Mouse (Mus musculus) retina, postnatal 7 days (tissue): ENCODE data around the gene Lrig2.

ENCODE experiments used
- DNase-seq: peaks from one replicate; pipeline ENCODE4 v3.0.0-alpha.2; 2012; ENCODE audit warnings: low read depth, low spot score

Gene Lrig2

DNA sequence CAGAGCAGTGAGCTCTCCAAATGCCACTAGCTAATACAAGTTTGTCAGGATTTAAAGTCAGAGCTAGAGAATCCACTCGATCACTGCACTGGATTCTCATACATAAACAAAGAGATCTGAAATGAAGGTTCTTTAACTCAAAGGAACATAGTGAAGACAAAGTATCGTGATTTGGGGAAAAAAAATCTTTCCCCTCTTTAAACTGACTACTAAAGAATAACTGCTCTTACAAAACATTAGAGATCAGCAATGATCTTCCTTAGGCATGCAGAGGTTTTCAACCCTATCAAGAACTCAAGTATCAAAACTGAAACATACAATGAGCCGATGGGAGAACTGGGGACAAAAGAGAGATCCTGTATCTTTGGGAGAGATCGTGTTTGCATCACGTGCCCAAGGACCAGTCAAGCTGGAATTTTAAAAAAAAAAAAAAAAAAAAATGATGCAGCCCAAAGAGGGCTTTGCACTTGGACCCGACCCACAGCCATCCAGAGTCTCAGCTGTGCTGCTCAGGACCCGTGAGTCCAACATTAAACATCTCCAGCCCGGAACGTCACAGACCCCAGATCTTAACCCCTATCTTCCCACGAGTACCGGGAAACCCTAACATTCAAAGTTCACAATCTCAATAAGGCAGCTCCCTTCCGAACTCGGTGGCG lies 818 bp downstream of the Lrig2 start:
- peak; percentile 11 for DNase-seq

DNA sequence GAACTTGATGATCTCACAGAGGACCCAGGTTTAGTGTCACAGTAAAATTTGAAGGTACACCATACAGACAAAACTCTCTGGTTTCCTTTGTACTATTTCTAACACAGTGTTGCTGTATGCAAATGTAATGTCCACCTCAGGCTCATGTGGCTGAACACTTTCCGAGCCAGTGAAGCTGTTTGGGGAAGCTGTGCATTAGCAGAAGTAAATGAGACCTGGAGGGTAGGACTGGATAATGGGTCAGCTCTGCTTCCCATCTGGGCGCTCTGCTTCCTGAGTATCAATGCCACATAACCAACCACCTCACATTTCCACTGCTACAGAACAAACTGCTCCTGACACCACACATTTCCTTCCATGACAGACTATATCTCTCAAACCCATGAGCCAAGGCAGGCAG lies 10.1 kb downstream of the Lrig2 start:
- DNase-seq = no peak

DNA sequence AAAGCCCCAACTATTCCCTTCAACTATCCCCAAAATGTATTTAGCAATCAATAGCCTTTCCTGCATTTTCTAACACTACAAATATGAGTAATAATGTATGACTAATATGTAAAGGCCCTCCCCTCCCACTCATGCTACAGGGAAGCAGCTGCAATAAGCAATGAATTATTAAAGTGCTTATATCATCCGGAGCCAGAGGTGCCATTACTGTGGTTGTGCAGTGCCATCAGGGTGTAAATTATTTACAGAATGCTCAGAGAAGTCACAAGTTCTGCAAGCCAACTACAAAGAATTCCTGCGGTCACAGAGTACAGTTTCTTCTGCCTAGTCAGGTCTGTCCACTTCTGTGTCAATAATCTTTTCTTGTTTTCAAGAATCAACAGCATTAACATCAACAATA lies 10.8 kb downstream of the Lrig2 start:
- DNase-seq = no peak

DNA sequence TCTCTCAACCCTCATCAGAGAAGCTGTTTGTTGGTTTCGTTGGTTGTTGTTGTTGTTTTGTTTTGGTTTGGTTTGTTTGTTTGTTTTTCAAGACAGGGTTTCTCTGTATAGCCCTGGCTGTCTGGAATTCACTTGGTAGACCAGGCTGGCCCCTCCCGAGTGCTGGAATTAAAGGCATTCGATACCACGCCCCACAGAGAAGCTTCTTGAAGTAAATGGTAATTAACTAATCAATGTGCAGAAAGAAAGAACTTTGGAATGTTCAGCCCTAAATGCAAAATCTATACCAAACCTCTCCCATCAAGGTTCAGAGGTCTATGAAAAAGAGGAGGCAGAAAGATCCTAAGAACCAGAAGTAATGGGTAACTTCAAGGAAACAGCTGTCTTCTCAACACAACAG lies 15.5 kb downstream of the Lrig2 start:
- no peak for DNase-seq

DNA sequence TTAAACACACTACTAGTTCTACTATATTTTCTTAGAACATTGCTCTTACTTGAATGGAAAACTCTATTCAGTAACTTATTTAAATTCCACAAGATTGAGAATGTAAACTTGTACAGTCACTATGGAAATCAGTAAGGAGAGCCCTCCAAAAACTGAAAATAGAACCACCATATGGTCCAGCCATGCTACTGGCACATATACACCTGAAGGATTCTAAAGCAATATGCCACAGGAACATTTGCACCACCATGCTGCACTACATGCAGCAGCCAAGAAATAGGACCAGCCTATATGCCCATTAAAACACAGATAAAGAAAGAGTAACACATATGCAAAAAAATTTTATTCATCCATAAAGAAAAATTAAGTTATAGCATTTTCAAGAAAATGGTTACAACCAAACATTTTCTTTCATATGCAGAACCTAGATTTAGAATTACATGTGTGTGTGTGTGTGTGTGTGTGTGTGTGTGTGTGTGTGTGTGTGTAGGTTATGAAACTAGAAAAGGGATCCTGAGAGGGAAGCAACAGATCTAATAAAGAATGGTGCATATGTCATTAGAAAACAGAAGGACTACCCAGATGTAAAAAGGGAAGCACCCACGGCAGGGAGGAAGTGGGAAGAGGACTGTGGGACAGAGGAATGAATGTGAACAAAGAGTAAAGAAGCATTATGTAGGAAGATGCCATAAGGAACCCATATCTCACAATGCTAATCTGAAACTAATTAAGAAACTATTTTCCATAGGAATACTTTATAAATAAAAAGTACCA lies 30.6 kb downstream of the Lrig2 start:
- no peak for DNase-seq

DNA sequence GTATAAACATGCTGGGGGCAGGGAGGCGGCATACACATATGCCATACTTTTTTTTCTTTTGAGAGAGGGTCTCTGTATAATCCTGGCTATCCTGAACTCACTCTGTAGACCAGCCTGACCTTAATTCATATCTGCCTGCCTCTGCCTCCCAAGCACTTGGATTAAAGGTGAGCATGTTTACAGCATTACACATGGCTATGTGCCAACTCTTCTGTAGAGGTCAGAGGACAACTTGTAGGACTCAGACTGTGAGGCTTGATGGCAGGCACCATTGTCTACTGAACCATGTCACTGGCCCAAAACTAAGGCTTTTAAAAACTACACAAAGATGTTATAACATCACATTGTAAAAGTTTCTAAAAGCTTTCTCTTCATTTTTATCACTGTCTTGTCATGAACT lies 33.7 kb downstream of the Lrig2 start:
- DNase-seq = no peak

DNA sequence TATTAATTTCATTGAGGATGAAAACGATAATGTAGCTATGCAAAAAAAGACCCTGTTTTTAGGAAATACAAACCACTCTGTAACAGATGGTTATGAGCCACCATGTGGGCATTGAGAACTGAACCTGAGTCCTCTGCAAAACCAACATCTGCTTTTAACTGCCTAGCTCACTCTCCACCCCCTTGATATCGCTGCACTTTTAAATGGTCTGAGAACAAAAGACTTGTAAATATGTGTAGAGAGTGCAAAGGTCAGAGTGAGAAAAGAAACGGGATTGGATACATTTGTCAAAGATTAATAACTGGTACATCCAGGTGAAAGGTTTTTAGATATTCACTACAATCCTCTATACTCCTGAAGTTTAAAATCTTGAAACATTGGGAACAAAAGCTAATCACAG lies 42.3 kb downstream of the Lrig2 start:
- DNase-seq = no peak

DNA sequence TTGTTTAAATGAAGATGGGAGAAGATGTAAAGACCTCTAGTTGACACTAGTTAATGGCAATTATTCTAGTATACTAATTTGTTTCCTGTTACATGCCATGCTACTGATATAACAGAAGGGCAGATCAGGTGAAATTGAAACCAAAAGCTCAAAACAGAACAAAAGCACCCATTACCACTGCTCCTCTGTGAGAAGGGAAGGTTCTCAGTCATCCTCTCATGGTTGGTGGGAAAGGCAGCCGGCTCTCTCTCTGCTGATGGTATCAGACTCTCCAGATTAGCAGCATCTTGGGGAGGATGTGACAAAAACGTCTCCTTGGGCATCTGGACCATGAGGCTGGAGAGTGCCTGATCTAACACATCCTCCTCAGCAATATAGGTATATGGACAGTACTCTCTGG lies 50.5 kb downstream of the Lrig2 start:
- no peak for DNase-seq

GRCm38 (mm10) chr3:104458588-104458987 lies 53.1 kb downstream of the Lrig2 start:
- no peak for DNase-seq

DNA sequence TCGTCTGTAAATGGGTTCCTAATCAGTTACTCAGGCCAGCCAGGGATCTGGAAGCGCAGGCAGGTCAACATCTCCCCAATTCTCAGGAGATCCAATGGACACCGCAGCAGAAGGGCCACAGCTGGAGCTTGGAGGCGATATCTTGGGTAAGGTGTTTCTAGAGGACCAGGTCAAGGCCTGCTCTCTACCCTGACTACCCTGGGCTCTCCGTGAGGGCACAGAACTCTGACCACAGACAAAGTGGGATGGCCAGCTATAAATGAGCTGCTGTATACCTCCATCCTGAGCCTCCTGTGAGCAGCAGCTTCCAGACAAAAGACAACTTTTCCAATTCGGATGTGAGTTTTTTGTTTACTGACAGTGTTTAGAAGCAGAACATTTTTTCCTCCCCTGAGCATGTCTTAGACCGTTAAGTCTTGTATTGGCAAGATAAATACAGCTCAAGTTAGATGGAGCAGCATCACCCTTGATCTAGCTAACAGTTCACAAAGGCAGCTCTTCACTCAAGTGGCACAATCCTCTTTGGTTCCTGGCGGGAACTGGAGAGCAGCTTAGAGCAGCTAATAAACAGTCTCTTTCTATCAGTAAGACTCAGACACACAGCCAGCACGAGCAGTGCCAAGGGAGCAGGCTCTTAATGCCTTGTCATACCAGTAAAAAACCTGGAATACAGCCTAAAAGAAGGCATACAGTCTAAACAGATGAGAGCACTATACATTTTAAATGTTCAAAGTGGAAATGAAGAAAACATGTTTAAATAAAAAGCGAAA lies 56.0 kb downstream of the Lrig2 start:
- DNase-seq = no peak

- DNase-seq = no peak
Observed at GRCm38 (mm10) chr3:104447240-104447639, 64.5 kb downstream of the Lrig2 start.

DNA sequence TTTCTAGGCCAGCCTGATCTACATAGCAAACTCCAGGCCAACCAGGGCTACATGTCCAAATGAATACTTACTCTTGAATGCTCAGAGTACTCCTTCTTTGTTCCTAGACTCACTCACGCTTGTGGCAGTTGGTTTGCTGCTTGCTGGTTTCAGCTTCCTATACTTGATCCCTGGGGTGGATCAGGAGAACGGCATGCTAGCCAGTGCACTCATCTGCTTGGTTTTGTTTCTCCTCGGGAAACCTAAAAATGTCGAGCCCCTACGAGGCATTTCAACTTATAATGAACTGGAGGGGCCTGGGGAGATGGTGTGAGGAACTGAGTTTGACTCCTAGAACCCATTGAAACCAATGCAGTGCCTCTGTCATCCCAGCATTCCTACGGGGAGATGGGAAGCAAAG lies 65.0 kb downstream of the Lrig2 start:
- no peak for DNase-seq

GRCm38 (mm10) chr3:104445576-104445975 lies 66.1 kb downstream of the Lrig2 start:
- no peak for DNase-seq

DNA sequence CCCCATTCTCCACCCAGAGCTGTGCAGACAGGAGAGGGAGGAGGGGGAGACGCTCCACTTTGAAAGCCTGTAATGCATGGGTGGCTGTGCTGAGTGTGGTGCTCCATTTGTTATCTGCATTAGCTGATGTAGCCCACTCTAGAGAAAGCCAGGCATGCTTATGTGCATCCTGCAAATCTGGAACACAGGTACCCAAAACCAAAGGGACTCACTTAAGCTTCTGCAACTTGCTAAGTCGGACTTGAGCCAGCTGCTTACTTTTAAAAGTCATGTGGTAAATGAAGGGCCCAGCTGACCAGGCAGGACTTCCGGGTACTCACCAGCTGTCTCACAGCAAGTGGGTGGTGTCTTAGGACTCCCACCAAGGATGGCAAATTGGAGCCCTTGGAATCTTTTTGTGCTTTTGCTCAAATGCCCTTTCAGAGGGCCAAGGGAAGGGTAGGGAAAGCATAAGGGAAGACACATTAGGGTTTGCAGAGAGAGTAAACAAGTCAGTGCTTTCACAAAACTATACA lies 66.7 kb downstream of the Lrig2 start:
- DNase-seq = no peak

- no peak for DNase-seq
Observed at GRCm38 (mm10) chr3:104444082-104444481, 67.6 kb downstream of the Lrig2 start.

DNA sequence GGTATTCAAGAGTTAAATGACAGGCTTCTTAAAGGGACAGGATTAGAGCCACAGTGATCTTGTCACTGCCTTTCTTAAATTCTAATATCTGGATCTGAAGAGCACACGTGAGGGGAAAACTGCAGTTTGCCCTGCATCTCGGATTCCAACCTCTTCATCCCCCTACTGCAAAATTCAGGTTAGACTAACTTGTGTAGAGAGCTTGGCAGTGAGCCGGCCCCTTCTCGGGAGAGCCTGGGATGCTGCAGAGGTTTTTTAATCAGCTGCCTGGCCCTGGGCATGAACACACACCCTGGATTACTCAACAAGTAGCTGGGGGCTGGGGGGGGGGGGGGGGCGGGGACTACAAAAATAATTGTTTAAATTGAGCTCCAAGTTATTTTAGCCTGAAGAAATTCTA lies 69.4 kb downstream of the Lrig2 start:
- no peak for DNase-seq

- DNase-seq = peak; percentile 84
Observed at GRCm38 (mm10) chr3:104441870-104442283, 69.8 kb downstream of the Lrig2 start.

- no peak for DNase-seq
Observed at GRCm38 (mm10) chr3:104441435-104441834, 70.3 kb downstream of the Lrig2 start.

DNA sequence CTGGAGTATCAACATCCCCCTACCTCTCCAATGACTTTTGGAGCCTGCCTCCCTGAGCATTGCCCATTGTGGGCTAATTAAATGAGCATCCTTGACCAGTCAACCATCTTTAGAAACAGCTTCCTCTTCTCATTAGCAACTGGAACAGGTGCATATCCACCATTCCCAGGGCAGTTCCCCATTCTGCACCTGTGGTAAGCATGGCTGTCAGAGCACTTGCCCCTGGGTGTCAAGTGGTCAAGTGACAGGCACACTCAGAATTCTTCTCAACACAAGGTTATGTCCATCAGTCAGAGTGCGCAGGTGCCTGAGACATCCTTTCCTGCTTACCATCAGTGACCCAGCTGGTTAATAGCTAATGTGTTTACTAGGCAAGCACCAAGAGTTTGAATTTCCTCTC lies 72.9 kb downstream of the Lrig2 start:
- no peak for DNase-seq

DNA sequence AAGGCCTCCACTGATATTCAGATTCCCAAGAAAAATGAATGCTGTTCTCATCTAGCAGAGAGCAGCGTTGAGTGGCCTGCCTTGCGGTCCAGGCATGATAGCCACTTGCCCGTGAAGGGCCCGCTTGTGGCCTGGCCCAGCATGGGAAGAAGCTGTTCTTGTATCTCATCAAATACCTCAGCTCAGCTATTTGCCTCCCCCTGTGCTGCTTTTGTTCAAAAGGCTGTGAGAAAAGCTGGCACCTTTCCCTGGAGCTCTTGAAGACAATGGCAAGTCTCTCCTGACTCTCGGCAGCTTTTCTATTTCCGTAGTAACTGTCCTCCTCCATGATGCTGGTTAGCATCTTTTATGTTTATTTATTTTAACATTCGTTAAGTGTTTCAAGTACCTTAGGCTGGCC lies 74.1 kb downstream of the Lrig2 start:
- DNase-seq = no peak

- DNase-seq = no peak
Observed at GRCm38 (mm10) chr3:104435947-104436346, 75.8 kb downstream of the Lrig2 start.

- no peak for DNase-seq
Observed at GRCm38 (mm10) chr3:104434246-104434696, 77.4 kb downstream of the Lrig2 start.
